Mouse (Mus musculus): Measurements from ENCODE around the gene 4430402I18Rik. TPM values are rescaled to one million over a fixed set of nuclear protein-coding genes. Genes with fewer than 3 reads are reported as not detected.
A peak's percentile ranks its signal among the peaks of the same experiment; 100 is the strongest.

The 4430402I18Rik gene
- total RNA-seq, 2 experiments from 2014 or later: 20.9 to 25.4 TPM

- intact Hi-C loops (cut with DNase I): loop anchor here (5.0 kb wide), 1 partner anchor 282 kb away; the partner anchor contains the start of gene Jak2
- DNase-seq (ENCODE audit: low spot score): no peak
Measured at GRCm38 (mm10) chr19:28970251-28970650, 2.7 kb upstream of the 4430402I18Rik start.

DNA sequence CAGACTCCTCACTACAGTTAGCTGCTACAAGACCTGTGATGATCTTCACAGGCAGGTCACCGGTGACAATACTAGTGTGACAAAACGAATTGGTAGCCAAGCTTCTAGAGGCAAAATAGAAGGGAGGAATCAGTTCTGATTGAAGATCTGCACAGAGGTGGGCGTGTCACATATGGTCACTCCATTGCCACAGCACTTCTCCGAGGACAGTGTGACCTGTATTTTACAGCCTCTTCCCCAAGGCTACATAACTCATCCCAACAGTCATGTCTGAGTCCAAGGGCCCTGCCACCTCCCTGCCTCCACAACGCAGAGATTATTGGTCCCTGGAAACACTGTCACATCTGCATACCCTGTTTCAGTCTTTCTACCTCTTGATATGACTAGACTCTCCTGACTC lies 1.6 kb upstream of the 4430402I18Rik start:
- intact Hi-C loops (cut with DNase I): loop anchor here (5.0 to 10.0 kb wide), 2 partner anchors 192 to 536 kb away; no protein-coding TSS in a partner anchor
- no peak for DNase-seq (ENCODE audit: low spot score)

GRCm38 (mm10) chr19:28968178-28968577 lies 578 bp upstream of the 4430402I18Rik start:
- no peak for DNase-seq (ENCODE audit: low spot score)
- intact Hi-C loops (cut with DNase I): loop anchor here (5.0 to 10.0 kb wide), 2 partner anchors 191 to 537 kb away; no protein-coding TSS in a partner anchor

DNA sequence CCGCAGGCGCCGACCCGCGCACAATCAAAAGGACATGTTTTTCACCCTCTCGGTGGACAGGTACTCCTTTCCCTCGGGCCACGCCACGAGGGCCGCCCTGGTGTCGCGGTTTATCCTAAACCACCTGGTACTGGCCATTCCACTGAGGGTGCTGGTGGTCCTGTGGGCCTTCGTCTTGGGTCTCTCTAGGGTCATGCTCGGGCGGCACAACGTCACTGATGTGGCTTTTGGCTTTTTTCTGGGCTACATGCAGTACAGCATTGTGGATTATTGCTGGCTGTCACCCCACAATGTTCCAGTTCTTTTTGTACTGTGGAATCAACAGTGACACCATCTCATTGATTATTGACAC lies 3.1 kb downstream of the 4430402I18Rik start:
- intact Hi-C loops (cut with DNase I): loop anchor here (10.0 kb wide), 1 partner anchor 540 kb away; no protein-coding TSS in a partner anchor
- no peak for DNase-seq (ENCODE audit: low spot score)

DNA sequence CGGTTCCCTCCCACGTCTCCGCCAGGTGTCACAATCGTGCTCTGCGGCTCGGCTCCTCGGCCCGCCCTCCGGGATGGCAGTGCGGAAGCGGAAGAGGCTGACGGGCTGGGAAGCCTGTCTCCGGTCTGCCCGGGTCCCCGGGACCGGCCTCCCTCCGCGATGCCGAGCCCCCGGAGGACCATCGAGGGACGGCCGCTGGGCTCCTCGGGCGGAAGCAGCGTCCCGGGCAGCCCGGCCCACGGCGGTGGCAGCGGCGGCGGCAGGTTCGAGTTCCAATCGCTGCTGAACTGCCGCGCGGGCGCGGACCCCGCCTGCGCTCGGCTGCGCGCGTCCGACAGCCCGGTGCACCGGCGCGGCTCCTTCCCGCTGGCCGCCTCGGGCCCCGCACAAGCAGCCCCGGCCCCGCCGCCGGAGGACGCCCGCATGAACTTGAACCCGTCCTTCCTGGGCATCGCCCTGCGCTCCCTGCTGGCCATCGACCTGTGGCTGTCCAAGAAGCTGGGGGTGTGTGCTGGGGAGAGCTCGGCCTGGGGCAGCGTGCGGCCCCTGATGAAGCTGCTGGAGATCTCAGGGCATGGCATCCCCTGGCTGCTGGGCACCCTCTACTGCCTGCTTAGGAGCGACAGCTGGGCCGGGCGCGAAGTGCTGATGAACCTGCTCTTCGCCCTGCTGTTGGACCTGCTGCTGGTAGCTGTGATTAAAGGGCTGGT lies 3.6 kb downstream of the 4430402I18Rik start, which contains the start of gene Plpp6:
TSS of gene Plpp6 (plus strand) at position 112 of the 710 bp plus-strand sequence.
- peak; percentile 69 for DNase-seq (ENCODE audit: low spot score)
- intact Hi-C loops (cut with DNase I): loop anchor here (10.0 kb wide), 1 partner anchor 541 kb away; no protein-coding TSS in a partner anchor

DNA sequence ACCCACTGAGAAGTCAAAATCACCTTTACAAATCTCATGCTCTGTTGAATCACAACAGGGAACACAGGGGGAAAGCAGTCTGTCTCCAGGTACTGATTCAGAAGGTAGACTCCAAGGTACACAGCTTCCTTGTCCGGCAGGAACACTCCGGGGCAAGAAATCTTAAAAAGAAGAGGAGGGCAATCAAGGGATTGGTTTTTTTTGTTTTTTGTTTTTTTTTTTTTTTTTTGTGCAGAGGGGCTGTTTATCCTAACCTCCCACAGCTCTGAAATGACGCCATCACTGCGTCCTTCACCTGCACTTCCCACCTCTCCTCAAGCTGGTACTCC lies 4.1 kb downstream of the 4430402I18Rik start:
- DNase-seq (ENCODE audit: low spot score): no peak
- intact Hi-C loops (cut with DNase I): loop anchor here (10.0 kb wide), 1 partner anchor 541 kb away; no protein-coding TSS in a partner anchor

DNA sequence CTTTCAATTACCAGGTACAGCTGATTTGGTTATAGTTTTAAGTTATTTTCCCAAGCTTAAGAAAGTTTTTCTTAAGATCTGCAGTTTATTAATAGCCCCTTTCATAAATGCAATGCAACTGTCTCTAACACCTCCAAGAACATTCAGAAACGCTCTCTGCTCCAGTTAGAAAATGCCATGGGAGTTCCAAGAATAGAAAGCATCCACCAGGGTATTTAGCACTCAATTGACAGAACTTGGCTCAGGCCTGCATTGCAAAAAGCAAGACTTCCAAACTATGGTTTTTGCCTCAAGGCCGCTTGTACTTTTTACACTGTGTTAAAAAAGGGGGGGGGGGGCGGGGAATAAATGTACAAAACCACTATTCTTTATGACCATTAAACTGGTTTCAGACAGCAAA lies 4.5 kb downstream of the 4430402I18Rik start:
- no peak for DNase-seq (ENCODE audit: low spot score)
- intact Hi-C loops (cut with DNase I): loop anchor here (10.0 kb wide), 1 partner anchor 542 kb away; no protein-coding TSS in a partner anchor

GRCm38 (mm10) chr19:28951251-28951650 lies 16.3 kb downstream of the 4430402I18Rik start:
- no peak for DNase-seq (ENCODE audit: low spot score)
- intact Hi-C loops (cut with DNase I): no loop called here

DNA sequence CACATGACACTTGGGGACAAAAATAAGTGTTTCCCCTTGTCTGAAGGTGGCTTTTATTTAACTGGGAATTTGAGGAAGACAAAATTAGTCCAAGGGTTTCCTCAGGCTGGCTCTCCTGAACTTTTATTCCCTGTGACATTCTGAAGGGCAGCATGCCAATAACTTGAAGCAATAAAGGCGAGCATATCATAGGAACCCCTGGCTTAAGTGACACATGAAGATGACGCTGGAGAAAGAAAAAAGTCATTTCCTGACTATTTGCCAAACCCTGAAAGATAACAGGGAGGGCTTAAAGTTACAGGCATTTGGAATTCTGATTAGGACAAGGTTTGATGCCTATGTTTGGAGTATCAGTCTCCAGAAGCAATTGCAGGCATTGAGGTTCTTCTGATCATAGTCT lies 20.3 kb downstream of the 4430402I18Rik start:
- DNase-seq (ENCODE audit: low spot score): no peak
- intact Hi-C loops (cut with DNase I): no loop called here

- DNase-seq (ENCODE audit: low spot score): no peak
- intact Hi-C loops (cut with DNase I): no loop called here
Measured at GRCm38 (mm10) chr19:28946782-28947181, 20.8 kb downstream of the 4430402I18Rik start.

- intact Hi-C loops (cut with DNase I): no loop called here
- no peak for DNase-seq (ENCODE audit: low spot score)
Measured at GRCm38 (mm10) chr19:28941271-28941670, 26.3 kb downstream of the 4430402I18Rik start.

DNA sequence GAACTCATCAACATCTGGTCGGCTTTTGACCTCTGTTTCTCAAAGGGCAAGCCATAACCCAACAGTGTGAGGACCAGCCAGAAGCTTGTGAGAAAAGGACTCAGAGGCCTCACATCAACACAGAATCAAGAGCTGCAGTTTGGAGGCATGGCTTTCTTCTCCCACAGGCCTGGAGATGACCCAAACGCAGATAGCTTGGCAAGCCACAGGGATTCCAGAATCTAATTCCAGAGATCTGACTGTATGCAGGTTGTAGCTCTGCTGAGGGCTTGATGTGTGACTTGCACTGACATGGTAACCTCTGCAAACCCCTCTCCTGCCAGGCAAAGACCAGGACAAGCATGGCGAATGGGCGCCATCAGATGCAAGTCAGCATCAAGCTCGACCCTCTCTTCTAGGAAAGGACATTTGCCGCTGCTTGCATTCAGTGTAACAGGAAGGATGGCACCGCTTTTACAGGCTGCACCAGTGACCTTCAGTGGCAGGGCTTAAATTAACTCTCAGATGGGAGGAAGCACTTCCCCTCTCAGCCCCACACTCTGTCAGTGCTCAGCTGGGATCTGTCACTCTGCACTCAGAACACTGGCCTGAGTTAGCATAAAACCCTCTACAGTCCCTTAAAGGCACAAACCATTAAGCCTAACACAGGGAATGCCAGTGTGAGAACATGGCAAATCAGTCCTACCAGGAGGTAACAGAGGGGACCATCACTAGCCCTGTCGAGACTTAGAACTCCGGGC lies 27.3 kb downstream of the 4430402I18Rik start:
- intact Hi-C loops (cut with DNase I): no loop called here
- no peak for DNase-seq (ENCODE audit: low spot score)

GRCm38 (mm10) chr19:28934897-28935296 lies 32.7 kb downstream of the 4430402I18Rik start:
- intact Hi-C loops (cut with DNase I): no loop called here
- no peak for DNase-seq (ENCODE audit: low spot score)

- no peak for DNase-seq (ENCODE audit: low spot score)
- intact Hi-C loops (cut with DNase I): loop anchor here (10.0 kb wide), 1 partner anchor 154 kb away; no protein-coding TSS in a partner anchor
Measured at GRCm38 (mm10) chr19:28929034-28929433, 38.6 kb downstream of the 4430402I18Rik start.

GRCm38 (mm10) chr19:28927396-28927795 lies 40.2 kb downstream of the 4430402I18Rik start:
- DNase-seq (ENCODE audit: low spot score): no peak
- intact Hi-C loops (cut with DNase I): loop anchor here (10.0 kb wide), 1 partner anchor 153 kb away; no protein-coding TSS in a partner anchor

DNA sequence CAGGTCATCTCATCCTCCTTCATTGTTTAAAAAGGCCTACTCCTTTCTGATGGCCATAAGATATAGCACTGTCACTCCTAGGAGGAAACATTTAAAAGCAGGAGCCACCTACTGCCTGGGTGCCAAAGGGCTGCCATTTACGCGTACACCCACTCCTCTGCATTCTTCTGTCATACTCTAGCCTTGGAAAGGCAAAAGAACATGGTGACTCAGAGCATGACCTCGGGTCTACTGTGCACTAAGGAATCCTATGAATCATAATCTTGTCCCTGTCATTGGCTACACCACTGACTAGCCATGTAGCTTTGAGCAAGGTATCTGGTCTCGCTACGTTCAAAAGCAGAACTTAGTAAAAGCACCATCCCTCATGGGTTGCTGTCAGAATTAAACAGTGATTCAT lies 41.2 kb downstream of the 4430402I18Rik start:
- intact Hi-C loops (cut with DNase I): loop anchor here (10.0 kb wide), 1 partner anchor 152 kb away; no protein-coding TSS in a partner anchor
- no peak for DNase-seq (ENCODE audit: low spot score)

DNA sequence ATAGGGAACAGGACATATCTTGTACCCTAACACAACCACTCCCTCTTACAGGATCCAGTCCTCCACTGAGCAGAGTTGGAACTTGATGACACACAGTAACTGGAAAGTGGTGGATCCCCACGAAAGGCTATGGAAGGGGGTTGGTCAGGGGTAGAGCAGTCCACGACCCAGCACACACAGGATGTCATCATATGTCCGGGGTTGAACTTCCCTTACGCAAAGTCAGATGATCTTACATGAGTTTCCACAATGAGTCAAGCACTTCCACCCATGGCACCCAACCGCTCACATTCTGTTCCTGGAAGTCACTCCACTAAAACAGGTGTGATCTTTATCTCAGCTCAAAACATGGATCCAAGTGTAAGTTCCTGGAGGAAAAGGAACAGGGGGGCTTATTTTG lies 49.8 kb downstream of the 4430402I18Rik start:
- no peak for DNase-seq (ENCODE audit: low spot score)
- intact Hi-C loops (cut with DNase I): no loop called here

DNA sequence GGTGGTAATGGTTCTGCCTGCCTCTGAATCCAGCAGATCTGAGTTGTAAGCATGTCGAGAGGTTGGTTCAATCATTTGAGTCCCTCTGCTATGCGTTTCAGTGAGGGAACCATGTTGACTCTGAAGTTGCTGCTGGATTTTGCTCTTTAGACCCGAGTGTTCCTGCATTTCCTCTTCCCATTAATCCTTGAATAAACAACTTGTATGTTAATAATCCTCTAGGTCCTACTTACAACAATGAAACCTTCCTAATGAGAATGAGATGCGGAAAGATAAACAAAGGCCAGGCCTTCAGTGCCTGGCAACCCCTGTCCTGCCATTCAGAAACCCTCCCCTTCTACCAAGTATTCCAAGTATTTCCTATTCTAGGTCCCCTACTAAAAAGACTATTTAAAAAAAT lies 51.1 kb downstream of the 4430402I18Rik start:
- intact Hi-C loops (cut with DNase I): no loop called here
- DNase-seq (ENCODE audit: low spot score): no peak

GRCm38 (mm10) chr19:28915602-28916250 lies 51.9 kb downstream of the 4430402I18Rik start:
- intact Hi-C loops (cut with DNase I): no loop called here

GRCm38 (mm10) chr19:28914598-28914997 lies 53.0 kb downstream of the 4430402I18Rik start:
- intact Hi-C loops (cut with DNase I): no loop called here
- no peak for DNase-seq (ENCODE audit: low spot score)

More at GRCm38 (mm10) chr19:28915602-28916250, 51.9 kb downstream of the 4430402I18Rik start:
- no peak for DNase-seq (ENCODE audit: low spot score)
